Mouse (Mus musculus) urinary bladder, postnatal 25 days (tissue): Measurements from ENCODE around the gene Dock2.

Source experiments
- DNase-seq: peaks from one replicate; pipeline ENCODE4 v3.0.0; 2022; ENCODE audit warnings: low spot score

Dock2 gene

GRCm38 (mm10) chr11:34348287-34348918, 435.3 kb downstream of the Dock2 start:
- no peak for DNase-seq

GRCm38 (mm10) chr11:34344310-34344709, 439.4 kb downstream of the Dock2 start:
- DNase-seq = no peak

- DNase-seq = no peak
These were observed 439.9 kb downstream of the Dock2 start for GRCm38 (mm10) chr11:34343742-34344307.

GRCm38 (mm10) chr11:34339693-34340092, 444.0 kb downstream of the Dock2 start:
- DNase-seq = no peak

- DNase-seq = no peak
These were observed 445.8 kb downstream of the Dock2 start for GRCm38 (mm10) chr11:34337907-34338306.

GRCm38 (mm10) chr11:34332344-34333031, 451.2 kb downstream of the Dock2 start:
- DNase-seq = no peak

GRCm38 (mm10) chr11:34323664-34324063, 460.0 kb downstream of the Dock2 start:
- no peak for DNase-seq

- DNase-seq = no peak
These were observed 464.4 kb downstream of the Dock2 start for GRCm38 (mm10) chr11:34319282-34319681.

- no peak for DNase-seq
These were observed 466.7 kb downstream of the Dock2 start for GRCm38 (mm10) chr11:34317001-34317400.

GRCm38 (mm10) chr11:34316176-34316575, 467.5 kb downstream of the Dock2 start:
- DNase-seq = no peak

- DNase-seq = no peak
These were observed 468.3 kb downstream of the Dock2 start for GRCm38 (mm10) chr11:34315383-34315782.

- no peak for DNase-seq
These were observed 468.9 kb downstream of the Dock2 start, which contains the start of gene Fam196b for GRCm38 (mm10) chr11:34314534-34315379. Fam196b (plus strand) TSS chr11:34314822.

GRCm38 (mm10) chr11:34312208-34312607, 471.5 kb downstream of the Dock2 start:
- no peak for DNase-seq

- no peak for DNase-seq
These were observed 472.0 kb downstream of the Dock2 start for GRCm38 (mm10) chr11:34311717-34312116.

GRCm38 (mm10) chr11:34309360-34309759, 474.3 kb downstream of the Dock2 start:
- no peak for DNase-seq

- DNase-seq = no peak
These were observed 475.0 kb downstream of the Dock2 start for GRCm38 (mm10) chr11:34308731-34309130.

- no peak for DNase-seq
These were observed 477.5 kb downstream of the Dock2 start for GRCm38 (mm10) chr11:34306231-34306630.

- no peak for DNase-seq
These were observed 483.6 kb downstream of the Dock2 start for GRCm38 (mm10) chr11:34300064-34300463.

GRCm38 (mm10) chr11:34299550-34299949, 484.1 kb downstream of the Dock2 start:
- DNase-seq = no peak

GRCm38 (mm10) chr11:34297698-34298378, 485.9 kb downstream of the Dock2 start:
- no peak for DNase-seq

GRCm38 (mm10) chr11:34291304-34291703, 492.4 kb downstream of the Dock2 start:
- no peak for DNase-seq

GRCm38 (mm10) chr11:34290708-34291107, 493.0 kb downstream of the Dock2 start:
- no peak for DNase-seq
